Mouse (Mus musculus) testis, adult 2 months (tissue): ENCODE measurements around the gene Kctd15. TPM values are rescaled to one million over a fixed set of nuclear protein-coding genes. Genes with fewer than 3 reads are reported as not detected.

Source experiments
- H3K27ac ChIP-seq: fragments of 200-500 bp; 2 replicates; pipeline ENCODE4 v1.5.1; 2012; ENCODE audit warnings: low read depth, low read length; ENCODE audit not compliant: control insufficient read depth, insufficient read depth
- H3K27me3 ChIP-seq: fragments of 200-500 bp; 2 replicates; pipeline ENCODE4 v1.6.1; 2012; ENCODE audit warnings: mild to moderate bottlenecking, low read length, moderate library complexity; ENCODE audit not compliant: control insufficient read depth, insufficient read depth
- H3K36me3 ChIP-seq: fragments of 200-500 bp; 2 replicates; pipeline ENCODE4 v1.6.1; 2012; ENCODE audit warnings: mild to moderate bottlenecking, low read length; ENCODE audit not compliant: control insufficient read depth, insufficient read depth
- H3K4me1 ChIP-seq: fragments of 200-500 bp; 2 replicates; pipeline ENCODE4 v1.6.1; 2012; ENCODE audit warnings: low read length; ENCODE audit not compliant: control insufficient read depth, insufficient read depth
- H3K4me3 ChIP-seq: fragments of 200-500 bp; 2 replicates; pipeline ENCODE4 v1.5.1; 2012; ENCODE audit warnings: low read depth, mild to moderate bottlenecking, low read length, moderate library complexity, mixed read lengths; ENCODE audit not compliant: control insufficient read depth
- CTCF ChIP-seq: fragments of 200-500 bp; IDR thresholded peaks from 2 replicates; pipeline ENCODE4 v1.5.1; 2012; ENCODE audit warnings: low read depth, mild to moderate bottlenecking, inconsistent platforms, low read length, moderate library complexity; ENCODE audit not compliant: control insufficient read depth, insufficient read depth, insufficient replicate concordance
- POLR2A ChIP-seq: fragments of 200-500 bp; IDR thresholded peaks from 2 replicates; pipeline ENCODE4 v1.6.1; 2012; ENCODE audit warnings: low read depth, mild to moderate bottlenecking, inconsistent platforms, low read length, moderate library complexity; ENCODE audit not compliant: control insufficient read depth
- polyA plus RNA-seq: library from polyadenylated mRNA; depleted of rRNA; stranded (reverse); fragments of >200 nt; gene quantifications from 2 replicates; pipeline ENCODE4 v1.2.3, GENCODE M21; 2012

Kctd15 gene
- polyA plus RNA-seq, 1 experiment, result 2.6 TPM

DNA sequence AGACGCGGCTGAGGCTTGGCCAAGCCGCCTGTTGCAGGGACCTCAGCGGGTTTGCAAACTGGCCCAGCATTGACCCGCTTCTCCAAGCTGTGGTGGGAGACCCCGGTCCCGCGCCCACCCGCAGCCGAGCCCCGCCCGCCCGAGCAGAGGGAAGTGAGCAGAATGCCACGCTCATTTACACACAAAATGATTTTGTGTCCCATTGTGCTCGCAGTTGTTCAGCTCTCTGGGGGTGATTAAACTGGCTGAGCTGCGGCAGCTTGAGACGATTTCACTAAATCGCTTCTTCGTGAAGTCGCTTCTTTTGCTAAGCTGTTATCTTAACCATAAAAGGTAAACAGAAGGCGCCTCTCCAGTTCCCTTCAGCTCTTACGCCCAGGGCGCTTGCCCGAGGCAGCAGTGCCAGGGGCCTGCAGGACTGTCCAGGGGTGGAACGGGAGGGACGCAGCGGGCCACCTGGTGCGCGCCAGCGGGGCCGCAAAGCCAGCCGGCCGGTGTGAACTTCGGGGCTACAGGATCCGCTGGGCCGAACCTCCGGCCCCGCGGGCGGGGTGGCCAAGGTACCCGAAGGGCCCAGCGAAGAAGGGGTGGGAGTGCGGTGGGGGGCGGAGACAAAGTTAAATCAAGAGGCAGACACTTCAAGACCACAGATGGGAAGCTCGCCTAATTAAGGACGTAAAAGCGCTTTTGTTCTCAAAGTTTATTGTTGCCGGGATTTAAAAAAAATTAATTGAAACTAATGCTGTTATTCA, 3.6 kb downstream of the Kctd15 start:
- Histone ChIP-seq H3K27ac (no peak overlapping the region; the same call in 1 of the 2 replicates), H3K27me3 (no peaks in the 10 kb centered on the region; the same call in 1 of the 2 replicates), H3K4me3 (peak overlapping the region; percentile 33), H3K4me1 (peaks cover 19% of the 10 kb centered on the region), H3K36me3 (no peaks in the 10 kb centered on the region)
- TF ChIP-seq POLR2A (no peak), CTCF (no peak)

DNA sequence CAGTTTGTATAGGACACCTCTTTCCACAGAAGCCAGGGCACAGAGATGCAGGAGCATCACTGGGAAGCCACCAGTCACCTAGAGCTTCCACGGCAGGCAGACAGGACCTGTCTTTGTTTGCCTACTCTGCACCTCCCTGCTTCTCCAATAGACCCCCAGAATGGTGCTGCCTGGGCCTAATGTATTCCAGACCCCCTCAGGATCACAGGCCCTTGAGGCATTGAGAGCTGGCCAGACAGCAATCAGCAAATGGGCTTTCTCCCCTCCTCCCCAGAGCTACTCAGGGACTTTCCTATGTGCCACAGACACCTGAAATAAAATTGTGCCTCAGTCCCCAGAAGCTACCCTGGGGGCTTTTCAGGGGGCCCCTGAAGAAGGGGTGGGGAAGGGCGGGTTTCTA, 5.2 kb downstream of the Kctd15 start:
- TF ChIP-seq CTCF, result no peak
- TF ChIP-seq POLR2A, result no peak
- no peak overlapping the region for H3K27ac ChIP-seq

DNA sequence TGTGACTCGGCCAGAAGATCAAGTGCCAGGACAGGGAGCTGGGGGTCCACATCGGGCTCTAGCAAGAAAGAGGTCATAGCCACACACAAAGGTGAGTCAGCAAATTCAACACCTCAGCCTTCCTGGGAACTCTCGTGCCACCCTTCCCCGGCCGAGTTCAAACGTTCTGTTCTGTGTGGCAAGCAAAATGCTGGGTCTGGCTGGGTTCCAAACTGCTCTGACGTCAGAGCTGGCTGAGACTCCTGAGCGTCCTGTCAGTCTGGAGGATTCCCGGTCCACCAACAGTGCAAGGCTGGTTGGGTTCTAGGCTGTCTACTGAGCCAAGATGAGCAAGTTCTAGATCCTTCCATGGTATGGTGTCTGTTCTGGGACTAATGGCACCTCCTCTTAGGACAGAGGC, 9.5 kb downstream of the Kctd15 start:
- no peaks in the 10 kb centered on the region for H3K4me1 ChIP-seq
- no peaks in the 10 kb centered on the region for H3K27me3 ChIP-seq
- TF ChIP-seq POLR2A (no peak), CTCF (no peak)
- H3K4me3 ChIP-seq, result no peak overlapping the region
- no peaks in the 10 kb centered on the region for H3K36me3 ChIP-seq
- H3K27ac ChIP-seq, result no peak overlapping the region

More for the DNA sequence above, 5.2 kb downstream of the Kctd15 start:
- H3K4me1 ChIP-seq, result peaks cover 19% of the 10 kb centered on the region
- H3K36me3 ChIP-seq, result no peaks in the 10 kb centered on the region
- no peaks in the 10 kb centered on the region; the same call in 1 of the 2 replicates for H3K27me3 ChIP-seq
- H3K4me3 ChIP-seq, result no peak overlapping the region

DNA sequence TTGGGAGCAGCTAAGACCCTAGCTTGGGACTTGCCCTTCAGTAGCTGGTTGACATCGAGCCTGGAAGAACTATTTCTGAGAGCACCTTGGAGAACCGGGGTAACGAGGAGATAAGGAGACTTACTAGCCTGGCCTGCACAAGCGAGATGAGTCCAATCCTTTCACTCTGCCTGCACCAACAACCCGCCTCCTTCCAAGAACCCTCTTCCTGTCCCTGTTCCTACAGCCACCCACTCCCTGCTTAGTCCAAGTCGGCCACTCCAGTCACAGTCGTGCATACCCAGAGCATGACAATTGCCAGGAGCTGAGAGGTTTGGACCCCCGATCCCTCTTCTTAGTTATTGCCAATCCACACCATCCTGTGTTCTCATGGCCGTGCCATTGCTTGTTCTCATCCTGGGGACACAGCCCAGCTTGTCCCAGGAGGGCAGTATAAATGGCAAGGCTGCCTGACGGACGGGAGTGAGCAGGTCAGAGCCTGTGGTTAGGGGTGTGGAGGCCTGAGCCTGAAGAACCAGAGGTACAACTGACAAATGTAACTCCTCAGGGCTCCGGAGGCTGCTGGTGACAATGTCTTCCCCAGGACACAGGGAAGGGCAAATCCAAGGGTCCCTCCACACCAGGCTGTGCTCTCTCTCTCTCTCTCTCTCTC, 10.3 kb downstream of the Kctd15 start:
- no peaks in the 10 kb centered on the region for H3K27me3 ChIP-seq
- TF ChIP-seq POLR2A (no peak), CTCF (no peak)
- H3K27ac ChIP-seq, result no peak overlapping the region
- no peaks in the 10 kb centered on the region for H3K4me1 ChIP-seq
- H3K36me3 ChIP-seq, result no peaks in the 10 kb centered on the region
- no peak overlapping the region for H3K4me3 ChIP-seq

DNA sequence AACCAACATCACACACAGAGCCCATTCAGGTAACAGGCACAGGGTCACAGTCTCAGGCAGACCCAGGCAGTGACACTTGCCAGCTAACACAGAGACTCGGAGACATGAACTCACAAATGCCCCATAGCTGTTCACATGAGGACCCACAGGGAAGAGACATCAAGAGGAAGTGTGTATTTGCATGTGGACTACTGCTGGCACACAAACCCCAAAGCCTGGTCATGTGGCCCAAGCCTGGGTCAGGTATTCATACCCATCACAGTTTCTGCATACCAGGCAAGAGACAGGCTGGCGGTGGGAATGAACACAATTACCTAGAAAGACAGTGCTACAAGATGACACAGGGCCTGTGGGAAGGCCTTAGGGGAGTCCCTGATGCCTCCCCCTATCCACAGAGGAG, 10.9 kb downstream of the Kctd15 start:
- H3K4me1 ChIP-seq, result no peaks in the 10 kb centered on the region
- no peak for TF ChIP-seq POLR2A
- no peak for TF ChIP-seq CTCF
- H3K27ac ChIP-seq, result no peak overlapping the region
- H3K27me3 ChIP-seq, result no peaks in the 10 kb centered on the region
- no peak overlapping the region for H3K4me3 ChIP-seq
- H3K36me3 ChIP-seq, result no peaks in the 10 kb centered on the region

DNA sequence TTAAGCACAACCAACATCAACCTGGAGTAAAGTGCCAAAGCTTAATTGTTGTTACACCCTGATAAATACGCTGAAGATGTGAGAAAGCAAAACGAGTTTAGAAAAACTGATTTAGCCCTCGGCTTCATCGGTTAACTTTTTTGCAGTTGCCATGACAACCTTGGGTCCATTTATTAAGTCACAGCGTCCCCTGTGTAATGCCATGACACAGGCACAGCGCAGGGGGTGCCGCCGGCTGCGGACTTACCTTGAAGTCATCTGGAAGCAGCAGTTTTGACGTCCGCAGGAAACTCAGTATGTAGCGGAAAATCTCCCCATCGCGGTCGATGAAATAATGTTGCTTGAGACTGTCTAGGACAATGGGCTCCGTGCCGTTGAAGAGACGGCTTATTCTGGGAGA, 11.9 kb downstream of the Kctd15 start:
- Histone ChIP-seq H3K4me1 (no peaks in the 10 kb centered on the region), H3K36me3 (no peaks in the 10 kb centered on the region), H3K4me3 (no peak overlapping the region), H3K27me3 (no peaks in the 10 kb centered on the region), H3K27ac (no peak overlapping the region)
- no peak for TF ChIP-seq CTCF
- TF ChIP-seq POLR2A, result no peak

DNA sequence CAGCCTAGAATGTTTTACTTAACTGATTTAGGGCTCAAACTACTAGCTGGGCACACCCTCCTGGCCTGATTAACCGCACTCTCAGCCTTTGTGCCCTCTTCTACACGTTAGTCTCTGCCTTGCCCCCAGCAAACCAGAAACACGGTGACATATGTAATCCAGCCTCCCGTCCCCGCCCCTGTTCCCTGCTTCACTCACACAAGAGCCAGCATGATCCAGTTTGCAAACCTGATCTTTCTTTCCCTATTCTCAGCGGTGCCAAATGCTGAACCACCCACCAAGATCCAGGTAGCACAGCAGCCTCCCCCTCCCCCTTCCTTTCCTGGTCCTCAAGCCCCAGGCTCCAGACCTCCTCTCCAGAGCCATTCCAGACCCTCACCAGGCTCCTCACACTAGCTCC, 13.2 kb downstream of the Kctd15 start:
- H3K36me3 ChIP-seq, result no peaks in the 10 kb centered on the region

DNA sequence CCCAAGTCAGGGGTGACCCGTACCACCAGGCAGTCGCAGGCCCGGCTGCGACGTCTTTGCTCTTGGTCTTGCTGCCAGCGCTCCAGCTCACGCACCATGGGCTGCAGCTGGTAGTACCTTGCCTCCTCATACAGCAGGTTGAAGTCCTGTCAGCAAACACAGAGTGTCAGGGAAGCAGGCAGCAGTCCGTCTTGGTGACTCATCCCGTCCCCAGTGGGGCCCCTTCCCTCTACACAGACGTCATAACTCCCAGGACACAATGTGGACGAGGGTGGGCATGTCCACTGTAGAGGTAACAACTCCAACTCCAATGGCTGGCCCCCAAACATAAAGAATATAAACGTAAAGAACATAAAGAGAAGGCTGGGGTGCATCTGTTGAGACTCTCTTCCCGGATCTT, 14.6 kb downstream of the Kctd15 start:
- Histone ChIP-seq H3K27me3 (no peaks in the 10 kb centered on the region), H3K4me3 (no peak overlapping the region), H3K27ac (no peak overlapping the region), H3K4me1 (no peaks in the 10 kb centered on the region), H3K36me3 (no peaks in the 10 kb centered on the region)
- TF ChIP-seq POLR2A (no peak), CTCF (no peak)

More for the DNA sequence above, 13.2 kb downstream of the Kctd15 start:
- Histone ChIP-seq H3K4me3 (no peak overlapping the region), H3K27ac (no peak overlapping the region), H3K4me1 (no peaks in the 10 kb centered on the region), H3K27me3 (no peaks in the 10 kb centered on the region)
- TF ChIP-seq POLR2A (no peak), CTCF (no peak)
